32 mouse cellular contexts compared by ENCODE assay signal in the genomic region with DNA sequence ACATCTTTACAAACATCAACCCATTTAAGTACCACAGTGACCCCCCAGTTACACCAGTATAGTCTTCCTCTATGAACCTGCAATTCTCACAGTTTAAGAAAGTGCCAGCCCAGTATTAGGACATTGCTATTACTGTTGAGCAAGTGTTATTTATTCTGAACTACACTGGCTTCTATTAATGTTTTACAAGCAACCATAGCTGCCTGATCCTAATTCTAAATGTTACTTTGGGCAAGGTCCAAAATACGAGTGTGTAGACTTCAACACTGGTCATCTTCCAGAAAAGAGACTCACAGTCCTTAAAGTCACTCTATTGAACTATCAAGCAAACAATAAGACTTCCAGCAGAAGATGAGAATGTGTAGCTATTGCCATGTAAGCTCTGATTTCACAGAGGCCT.
"Had no signal": no experiment of that assay in that cellular context is flagged by ENCODE, and none has a peak within 500 bp of the region (broad histone marks: within the 10 kb centered on the region; RNA-seq: fewer than 3 reads in every experiment).

No protein-coding gene starts in this region.

- H3K9ac ChIP-seq: heart, embryonic 12.5 days; heart, embryonic 13.5 days; heart, embryonic 15.5 days; hindbrain, embryonic 12.5 days; hindbrain, embryonic 13.5 days; hindbrain, embryonic 14.5 days; hindbrain, embryonic 15.5 days; intestine, embryonic 15.5 days; kidney, embryonic 15.5 days had no signal

- H3K27ac ChIP-seq: heart, adult 2 months; heart, embryonic 10.5 days; heart, embryonic 13.5 days; heart, embryonic 15.5 days; hindbrain, embryonic 10.5 days; hindbrain, embryonic 12.5 days; hindbrain, embryonic 13.5 days; hindbrain, embryonic 14.5 days; hindbrain, embryonic 15.5 days; hindbrain, postnatal 0 days; intestine, embryonic 15.5 days; kidney, embryonic 15.5 days; kidney, postnatal 0 days; layer of hippocampus, adult 2 months; left cerebral cortex, adult 2 months had no signal

- H3K27me3 ChIP-seq: heart, embryonic 12.5 days; heart, embryonic 13.5 days; heart, embryonic 15.5 days; hindbrain, embryonic 12.5 days; hindbrain, embryonic 13.5 days; hindbrain, embryonic 15.5 days; intestine, embryonic 15.5 days; kidney, embryonic 15.5 days had no signal

- H3K4me2 ChIP-seq: heart, embryonic 11.5 days; heart, embryonic 12.5 days; heart, embryonic 13.5 days; heart, embryonic 15.5 days; hindbrain, embryonic 12.5 days; hindbrain, embryonic 13.5 days; hindbrain, embryonic 14.5 days; hindbrain, embryonic 15.5 days; intestine, embryonic 15.5 days; kidney, embryonic 15.5 days had no signal

- H3K9me3 ChIP-seq: heart, embryonic 10.5 days; heart, embryonic 12.5 days; heart, embryonic 15.5 days; hindbrain, embryonic 10.5 days; hindbrain, embryonic 12.5 days; hindbrain, embryonic 13.5 days; hindbrain, embryonic 15.5 days; intestine, embryonic 15.5 days; kidney, embryonic 15.5 days had no signal

- H3K36me3 ChIP-seq: heart, embryonic 10.5 days; heart, embryonic 12.5 days; heart, embryonic 13.5 days; heart, embryonic 15.5 days; hindbrain, embryonic 10.5 days; hindbrain, embryonic 12.5 days; hindbrain, embryonic 13.5 days; hindbrain, embryonic 15.5 days; intestine, embryonic 15.5 days; kidney, embryonic 15.5 days had no signal

- H3K4me3 ChIP-seq: heart, adult 2 months; heart, embryonic 10.5 days; heart, embryonic 12.5 days; heart, embryonic 13.5 days; heart, embryonic 15.5 days; hindbrain, embryonic 10.5 days; hindbrain, embryonic 12.5 days; hindbrain, embryonic 13.5 days; hindbrain, embryonic 15.5 days; intestine, embryonic 15.5 days; kidney, embryonic 15.5 days; layer of hippocampus, adult 2 months; left cerebral cortex, adult 2 months had no signal

- DNase-seq: heart, adult 2 months; heart, postnatal 10 days; heart, postnatal 14 days; heart, postnatal 36 days; heart, postnatal 4 days; kidney, adult 11 months; kidney, adult 18-20 months; kidney, postnatal 14 days; kidney, postnatal 25 days; kidney, postnatal 4 days; layer of hippocampus, adult 9-11 months; layer of hippocampus, postnatal 36 days had no signal

- ATAC-seq: hindbrain, embryonic 16.5 days; hindbrain, postnatal 0 days; inflammation-experienced regulatory T-cells, adult 6 months; intestine, embryonic 15.5 days; intestine, embryonic 16.5 days; intestine, postnatal 0 days had no signal

- H3K4me1 ChIP-seq: heart, embryonic 10.5 days; heart, embryonic 12.5 days; heart, embryonic 13.5 days; heart, embryonic 15.5 days; hindbrain, embryonic 10.5 days; hindbrain, embryonic 12.5 days; hindbrain, embryonic 13.5 days; hindbrain, embryonic 15.5 days; intestine, embryonic 15.5 days; kidney, embryonic 15.5 days had no signal
